Mouse (Mus musculus) kidney, embryonic 14.5 days (tissue): ENCODE data around the gene Aoc1. TPM values are rescaled to one million over a fixed set of nuclear protein-coding genes. Genes with fewer than 3 reads are reported as not detected.
A peak's percentile ranks its signal among the peaks of the same experiment; 100 is the strongest.
"Not testable (repeated sequence)": the region's sequence is repeated elsewhere in the genome, so short reads cannot be mapped to it uniquely, and the experiment has no call there.

Experiments used
- ATAC-seq: fragments of 200-750 bp; cut with Nextera tagmentation; 2 replicates; pipeline ENCODE4 v1.8.0; 2017; ENCODE audit warnings: moderate number of reproducible peaks, mild to moderate bottlenecking, moderate TSS enrichment, moderate library complexity; ENCODE audit not compliant: low FRiP score, low TSS enrichment
- H3K27ac ChIP-seq: fragments of 300-500 bp; sonication (generic); 2 replicates; pipeline ENCODE4 v1.5.1; 2014; ENCODE audit warnings: low read depth, mild to moderate bottlenecking, low read length, moderate library complexity, mixed read lengths
- H3K27me3 ChIP-seq: fragments of 300-500 bp; sonication (generic); 2 replicates; pipeline ENCODE4 v1.6.1; 2014; ENCODE audit warnings: mild to moderate bottlenecking, low read length; ENCODE audit not compliant: control insufficient read depth, insufficient read depth
- H3K36me3 ChIP-seq: fragments of 300-500 bp; sonication (generic); 2 replicates; pipeline ENCODE4 v1.6.1; 2014; ENCODE audit warnings: low read length, mixed read lengths; ENCODE audit not compliant: control insufficient read depth, insufficient read depth
- H3K4me1 ChIP-seq: fragments of 300-500 bp; sonication (generic); 2 replicates; pipeline ENCODE4 v1.6.1; 2014; ENCODE audit warnings: low read length, mixed read lengths; ENCODE audit not compliant: control insufficient read depth, insufficient read depth
- H3K4me2 ChIP-seq: fragments of 300-500 bp; sonication (generic); replicated peaks from 2 replicates; pipeline ENCODE4 v1.6.1; 2014; ENCODE audit warnings: low read depth, mild to moderate bottlenecking, low read length
- H3K4me3 ChIP-seq: fragments of 300-500 bp; sonication (generic); 2 replicates; pipeline ENCODE4 v1.5.1; 2014; ENCODE audit warnings: mild to moderate bottlenecking, low read length
- H3K9ac ChIP-seq: fragments of 300-500 bp; sonication (generic); 2 replicates; pipeline ENCODE4 v1.6.1; 2014; ENCODE audit warnings: low read depth, mild to moderate bottlenecking, low read length, moderate library complexity
- H3K9me3 ChIP-seq: fragments of 300-500 bp; sonication (generic); 2 replicates; pipeline ENCODE4 v1.6.1; 2016; ENCODE audit warnings: low read length; ENCODE audit not compliant: control insufficient read depth
- WGBS: fragments of 180-500 bp; shearing (Covaris S2); extraction: QIAGEN DNeasy Blood & Tissue Kit; methylation state at CpG from one replicate; pipeline ENCODE4 v1.1.7; 2014; 5-methylcytosine and 5-hydroxymethylcytosine counted together
- polyA plus RNA-seq: library from polyadenylated mRNA; unstranded; fragments of >200 nt; fragmentation: Nextera tagmentation; extraction: Ambion mirVana; gene quantifications from 2 replicates; pipeline ENCODE4 v1.2.1, GENCODE M21; 2014

Aoc1 gene
- polyA plus RNA-seq, 1 experiment from 2014 or later = 1.4 TPM

- 68% methylated on average over 1 of the region's 1 CpGs for WGBS
- no peak for ATAC-seq
- Histone ChIP-seq H3K27me3 (no peaks in the 10 kb centered on the region), H3K27ac (peak overlapping the region; percentile 51; the same call in 1 of the 2 replicates), H3K4me2 (no peak overlapping the region), H3K4me1 (no peaks in the 10 kb centered on the region; the same call in 1 of the 2 replicates), H3K9ac (no peak overlapping the region), H3K36me3 (no peaks in the 10 kb centered on the region), H3K4me3 (no peak overlapping the region), H3K9me3 (no peaks in the 10 kb centered on the region)
Measured at GRCm38 (mm10) chr6:48865152-48865745, 7.4 kb upstream of the Aoc1 start.

- H3K9ac ChIP-seq, ATAC-seq, H3K4me2 ChIP-seq, H3K9me3 ChIP-seq, H3K36me3 ChIP-seq, H3K4me3 ChIP-seq, H3K27me3 ChIP-seq, H3K4me1 ChIP-seq: not testable (repeated sequence)
- 39% methylated on average over 1 of the region's 1 CpGs for WGBS
- peak overlapping the region; percentile 51; the same call in 1 of the 2 replicates for H3K27ac ChIP-seq
Measured at GRCm38 (mm10) chr6:48866355-48866950, 6.2 kb upstream of the Aoc1 start.

GRCm38 (mm10) chr6:48867158-48867557 is 5.5 kb upstream of the Aoc1 start:
- Histone ChIP-seq H3K4me3 (no peak overlapping the region), H3K36me3 (no peaks in the 10 kb centered on the region), H3K4me2 (no peak overlapping the region), H3K27me3 (no peaks in the 10 kb centered on the region), H3K27ac (peak overlapping the region; percentile 62; the same call in 1 of the 2 replicates), H3K9me3 (no peaks in the 10 kb centered on the region), H3K4me1 (no peaks in the 10 kb centered on the region; the same call in 1 of the 2 replicates), H3K9ac (no peak overlapping the region)
- no peak for ATAC-seq
- WGBS = 72% methylated on average over 4 of the region's 4 CpGs

- 85% methylated on average over 2 of the region's 2 CpGs for WGBS
- H3K36me3 ChIP-seq = no peaks in the 10 kb centered on the region
- ATAC-seq = no peak
- H3K4me1 ChIP-seq = no peaks in the 10 kb centered on the region; the same call in 1 of the 2 replicates
- H3K4me3 ChIP-seq = no peak overlapping the region
- no peak overlapping the region for H3K4me2 ChIP-seq
- H3K27ac ChIP-seq = no peak overlapping the region
- no peaks in the 10 kb centered on the region for H3K27me3 ChIP-seq
- H3K9ac ChIP-seq = no peak overlapping the region
- H3K9me3 ChIP-seq = no peaks in the 10 kb centered on the region
Measured at GRCm38 (mm10) chr6:48869774-48870173, 2.9 kb upstream of the Aoc1 start.

GRCm38 (mm10) chr6:48874576-48874975 is 1.9 kb downstream of the Aoc1 start:
- ATAC-seq = no peak
- Histone ChIP-seq H3K4me1 (no peaks in the 10 kb centered on the region), H3K9ac (no peak overlapping the region), H3K27ac (no peak overlapping the region), H3K9me3 (no peaks in the 10 kb centered on the region), H3K36me3 (no peaks in the 10 kb centered on the region), H3K4me2 (no peak overlapping the region), H3K27me3 (no peaks in the 10 kb centered on the region), H3K4me3 (no peak overlapping the region)
- WGBS = 79% methylated on average over 4 of the region's 4 CpGs

- Histone ChIP-seq H3K9ac (no peak overlapping the region), H3K9me3 (no peaks in the 10 kb centered on the region), H3K27ac (no peak overlapping the region), H3K36me3 (no peaks in the 10 kb centered on the region), H3K4me3 (no peak overlapping the region), H3K27me3 (no peaks in the 10 kb centered on the region), H3K4me1 (no peaks in the 10 kb centered on the region), H3K4me2 (no peak overlapping the region)
- WGBS = 89% methylated on average over 6 of the region's 6 CpGs
- ATAC-seq = no peak
Measured at GRCm38 (mm10) chr6:48875515-48875914, 2.8 kb downstream of the Aoc1 start.

- no peak for ATAC-seq
- Histone ChIP-seq H3K4me2 (no peak overlapping the region), H3K9ac (no peak overlapping the region), H3K9me3 (no peaks in the 10 kb centered on the region), H3K36me3 (no peaks in the 10 kb centered on the region), H3K27me3 (no peaks in the 10 kb centered on the region), H3K27ac (no peak overlapping the region), H3K4me3 (no peak overlapping the region), H3K4me1 (no peaks in the 10 kb centered on the region)
- WGBS = 58% methylated on average over 5 of the region's 5 CpGs
Measured at GRCm38 (mm10) chr6:48876510-48877135, 3.9 kb downstream of the Aoc1 start.

GRCm38 (mm10) chr6:48894203-48894602 is 21.5 kb downstream of the Aoc1 start:
- no peaks in the 10 kb centered on the region for H3K27me3 ChIP-seq
- H3K36me3 ChIP-seq = no peaks in the 10 kb centered on the region
- no peak for ATAC-seq
- H3K4me2 ChIP-seq = no peak overlapping the region
- H3K27ac ChIP-seq = peak overlapping the region; percentile 2; the same call in 1 of the 2 replicates
- peaks cover 5% of the 10 kb centered on the region; the same call in 1 of the 2 replicates for H3K4me1 ChIP-seq
- WGBS = 66% methylated on average over 4 of the region's 4 CpGs
- H3K9ac ChIP-seq = no peak overlapping the region
- H3K4me3 ChIP-seq = no peak overlapping the region
- H3K9me3 ChIP-seq = no peaks in the 10 kb centered on the region
